Mouse (Mus musculus) intestine, embryonic 15.5 days (tissue): Measurements from ENCODE around the gene Gipc1. TPM values are rescaled to one million over a fixed set of nuclear protein-coding genes. Genes with fewer than 3 reads are reported as not detected.

Experiments used
- polyA plus RNA-seq: library from polyadenylated mRNA; unstranded; fragments of >200 nt; fragmentation: Nextera tagmentation; extraction: Ambion mirVana; gene quantifications from 2 replicates; pipeline ENCODE4 v1.2.1, GENCODE M21; 2015

Gene Gipc1
- polyA plus RNA-seq, 1 experiment from 2014 or later: 166 TPM

Other genes with a start within 250 kb of the Gipc1 start
- 96.0 and 117 TPM in 2 replicates for gene Scoc, start 194.3 kb upstream of the Gipc1 start, polyA plus RNA-seq
- gene Olfr370, start 116.9 kb upstream of the Gipc1 start, polyA plus RNA-seq: not detected in 2 replicates
- 370 and 398 TPM in 2 replicates for gene Ndufb7, start 86.0 kb upstream of the Gipc1 start, polyA plus RNA-seq
- 610 and 639 TPM in 2 replicates for gene Tecr, start 44.7 kb upstream of the Gipc1 start, polyA plus RNA-seq
- 47.0 and 48.2 TPM in 2 replicates for gene Dnajb1, start 44.5 kb upstream of the Gipc1 start, polyA plus RNA-seq
- gene Ptger1, start 14.0 kb downstream of the Gipc1 start, polyA plus RNA-seq: 1.2 and 1.6 TPM in 2 replicates
- 34.4 and 35.2 TPM in 2 replicates for gene Pkn1, start 46.5 kb downstream of the Gipc1 start, polyA plus RNA-seq
- gene Ddx39, start 62.5 kb downstream of the Gipc1 start, polyA plus RNA-seq: 215 and 226 TPM in 2 replicates
- 32.3 and 35.4 TPM in 2 replicates for gene Adgre5, start 88.6 kb downstream of the Gipc1 start, polyA plus RNA-seq
- 11.0 and 13.4 TPM in 2 replicates for gene Adgrl1, start 247.4 kb downstream of the Gipc1 start, polyA plus RNA-seq